Mouse (Mus musculus) ES-Bruce4 (cell line): ENCODE data around the gene Gm765. TPM values are rescaled to one million over a fixed set of nuclear protein-coding genes. Genes with fewer than 3 reads are reported as not detected.

ENCODE experiments used
- H3K27ac ChIP-seq: 2 replicates; pipeline ENCODE4 v1.5.1; 2012; ENCODE audit warnings: low read length, inconsistent platforms; ENCODE audit not compliant: insufficient read depth
- H3K27me3 ChIP-seq: 2 replicates; pipeline ENCODE4 v1.6.1; 2012; ENCODE audit warnings: mild to moderate bottlenecking, low read length, inconsistent platforms; ENCODE audit not compliant: control insufficient read depth, poor library complexity, insufficient read depth, severe bottlenecking
- H3K36me3 ChIP-seq: 2 replicates; pipeline ENCODE4 v1.6.1; 2012; ENCODE audit warnings: inconsistent platforms, mild to moderate bottlenecking, low read length, moderate library complexity; ENCODE audit not compliant: control insufficient read depth, poor library complexity, insufficient read depth, severe bottlenecking
- H3K4me1 ChIP-seq: one replicate; pipeline ENCODE4 v1.8.1; 2011; ENCODE audit warnings: low read length; ENCODE audit not compliant: control insufficient read depth, insufficient read depth
- H3K4me3 ChIP-seq: 2 replicates; pipeline ENCODE4 v1.5.1; 2011; ENCODE audit warnings: low read depth, mild to moderate bottlenecking, low read length
- H3K9ac ChIP-seq: 2 replicates; pipeline ENCODE4 v1.6.1; 2012; ENCODE audit warnings: low read depth, mild to moderate bottlenecking, inconsistent platforms; ENCODE audit not compliant: poor library complexity, severe bottlenecking
- H3K9me3 ChIP-seq: replicated peaks from 2 replicates; pipeline ENCODE4 v1.6.1; 2012; ENCODE audit warnings: mild to moderate bottlenecking, low read length, inconsistent platforms; ENCODE audit not compliant: control insufficient read depth, poor library complexity, insufficient read depth, severe bottlenecking
- CTCF ChIP-seq: IDR thresholded peaks from one replicate; pipeline ENCODE4 v1.8.1; 2011; ENCODE audit warnings: low read depth, low read length
- EP300 ChIP-seq: IDR thresholded peaks from 2 replicates; pipeline ENCODE4 v1.6.1; 2011; ENCODE audit warnings: low read depth, low read length; ENCODE audit not compliant: insufficient read depth
- POLR2A ChIP-seq: IDR thresholded peaks from one replicate; pipeline ENCODE4 v1.8.1; 2011; ENCODE audit warnings: low read length; ENCODE audit not compliant: insufficient read depth
- polyA plus RNA-seq: library from polyadenylated mRNA; stranded (reverse); fragments of >200 nt; gene quantifications from 2 replicates; pipeline ENCODE4 v1.2.4, GENCODE M21; 2011; ENCODE audit warnings: low read depth; ENCODE audit not compliant: missing spikeins, insufficient read depth, insufficient read length

Gene Gm765
- polyA plus RNA-seq: not detected in 2 replicates

DNA sequence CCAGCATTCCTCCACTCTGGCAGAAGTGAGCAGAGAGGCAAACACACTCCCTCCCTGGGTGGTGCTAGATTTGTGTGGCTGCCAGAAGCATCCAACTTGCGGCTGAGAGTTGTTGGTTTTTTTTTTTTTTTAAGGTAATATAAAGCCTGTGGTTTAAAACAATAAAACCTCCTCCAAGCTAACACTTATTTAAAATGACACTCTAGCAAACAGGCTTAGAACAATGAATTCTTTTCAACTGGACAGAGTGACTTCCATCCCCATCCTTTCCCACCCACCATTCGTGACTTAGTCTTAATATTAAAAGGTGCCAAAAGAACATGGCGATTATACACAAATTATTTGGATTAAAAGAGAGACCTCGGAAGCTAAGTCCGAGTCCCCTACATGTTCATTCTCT, at the start of gene Gm765:
TSS of gene Gm765 (minus strand) at position 101 of the 400 bp plus-strand sequence.
- H3K27me3 ChIP-seq: no peaks in the 10 kb centered on the region
- H3K4me3 ChIP-seq: no peak within 1 kb of the TSS
- no peak within 1 kb of the TSS for H3K9ac ChIP-seq
- no peaks in the 10 kb centered on the region for H3K4me1 ChIP-seq
- no peak within 1 kb of the TSS for H3K27ac ChIP-seq
- H3K9me3 ChIP-seq: no peaks in the 10 kb centered on the region
- H3K36me3 ChIP-seq: no peaks in the 10 kb centered on the region
- TF ChIP-seq EP300 (no peak), POLR2A (no peak), CTCF (no peak)

DNA sequence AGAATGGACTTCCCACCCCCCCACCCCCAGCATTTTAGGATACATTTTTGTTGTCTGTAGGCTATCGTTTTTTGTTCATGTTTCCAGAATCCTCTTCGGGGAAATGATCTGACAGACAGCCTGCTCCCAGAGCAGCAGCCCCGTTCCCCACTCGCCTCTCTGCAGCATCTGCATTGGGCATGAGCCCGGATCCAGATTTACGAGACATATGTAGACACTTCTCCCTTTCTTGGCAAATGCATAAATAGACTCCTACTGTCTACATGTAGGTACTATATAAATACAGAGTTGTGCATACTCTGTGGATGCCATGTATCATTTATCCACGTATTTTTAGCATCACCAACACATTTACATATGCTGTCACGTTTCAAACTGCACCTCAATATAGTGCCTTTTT, 42.9 kb upstream of the Gm765 start:
- no peak overlapping the region for H3K27ac ChIP-seq
- no peak for TF ChIP-seq POLR2A
- TF ChIP-seq EP300: no peak
- TF ChIP-seq CTCF: no peak
- no peak overlapping the region for H3K9ac ChIP-seq
- no peaks in the 10 kb centered on the region for H3K36me3 ChIP-seq
- no peaks in the 10 kb centered on the region for H3K4me1 ChIP-seq
- no peaks in the 10 kb centered on the region; the same call in 1 of the 2 replicates for H3K27me3 ChIP-seq
- no peaks in the 10 kb centered on the region for H3K9me3 ChIP-seq
- no peak overlapping the region for H3K4me3 ChIP-seq

DNA sequence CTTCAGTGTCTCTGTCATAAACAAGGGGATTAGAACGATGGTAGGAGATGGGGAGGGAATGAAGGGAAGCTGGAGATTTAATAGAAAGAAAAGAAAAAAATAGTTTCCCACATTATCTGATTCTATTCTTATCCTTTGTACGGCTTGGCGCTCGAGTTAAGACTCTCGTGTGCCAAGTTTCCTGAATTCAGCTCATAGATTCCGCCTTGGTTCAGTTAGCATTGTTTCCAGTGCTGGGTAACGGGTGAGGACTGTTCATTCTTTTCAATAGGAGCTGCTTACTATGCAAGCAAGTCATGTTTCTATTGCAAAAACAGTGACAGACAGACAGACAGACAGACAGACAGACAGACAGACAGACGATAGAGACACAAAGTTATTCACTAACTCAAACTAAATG, 41.9 kb upstream of the Gm765 start:
- Histone ChIP-seq H3K27ac (no peak overlapping the region), H3K27me3 (no peaks in the 10 kb centered on the region; the same call in 1 of the 2 replicates), H3K36me3 (no peaks in the 10 kb centered on the region), H3K9me3 (no peaks in the 10 kb centered on the region), H3K4me3 (no peak overlapping the region), H3K9ac (no peak overlapping the region), H3K4me1 (no peaks in the 10 kb centered on the region)
- TF ChIP-seq POLR2A (no peak), CTCF (no peak), EP300 (no peak)

DNA sequence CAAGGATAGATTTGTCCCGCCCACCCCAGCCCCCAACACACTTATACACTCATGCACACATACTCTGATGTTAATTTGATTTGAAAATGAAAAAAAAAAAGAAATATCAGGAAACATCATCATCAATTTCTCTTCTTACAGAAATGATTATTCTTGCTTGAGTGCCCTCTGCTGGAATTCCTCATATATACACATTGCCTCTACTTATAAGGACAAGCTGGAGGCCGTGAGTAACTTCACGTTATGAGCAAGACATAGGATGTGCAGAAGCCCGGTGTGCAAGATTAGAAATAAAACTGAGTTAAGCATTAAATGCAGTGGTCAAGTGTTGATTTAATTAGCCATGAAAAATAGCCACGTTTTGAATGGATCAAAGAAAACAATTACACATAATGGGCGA, 40.9 kb upstream of the Gm765 start:
- Histone ChIP-seq H3K9ac (no peak overlapping the region), H3K27me3 (no peaks in the 10 kb centered on the region; the same call in 1 of the 2 replicates), H3K27ac (no peak overlapping the region), H3K9me3 (no peaks in the 10 kb centered on the region), H3K36me3 (no peaks in the 10 kb centered on the region), H3K4me3 (no peak overlapping the region), H3K4me1 (no peaks in the 10 kb centered on the region)
- no peak for TF ChIP-seq POLR2A
- TF ChIP-seq CTCF: no peak
- no peak for TF ChIP-seq EP300

DNA sequence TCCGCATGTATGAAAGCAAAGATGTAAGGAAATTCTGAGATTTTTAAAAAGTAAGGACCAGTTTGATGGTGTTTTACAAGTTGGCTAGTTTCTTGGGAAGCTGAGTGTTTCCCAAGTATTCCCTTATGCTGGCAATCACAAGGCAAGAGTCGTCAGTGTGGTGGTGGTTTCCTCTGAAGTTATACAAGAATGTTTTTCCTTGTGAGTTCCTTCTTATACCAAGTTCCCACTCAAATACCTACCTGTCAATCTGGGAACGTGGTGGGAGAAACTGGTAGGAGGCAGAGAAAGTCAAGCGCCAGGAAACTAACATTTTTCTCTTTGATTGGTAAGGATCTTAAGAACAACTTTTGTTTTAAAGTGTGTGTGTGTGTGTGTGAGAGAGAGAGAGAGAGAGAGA, 23.6 kb upstream of the Gm765 start:
- H3K4me1 ChIP-seq: no peaks in the 10 kb centered on the region
- H3K36me3 ChIP-seq: no peaks in the 10 kb centered on the region
- no peak overlapping the region for H3K9ac ChIP-seq
- H3K4me3 ChIP-seq: no peak overlapping the region
- no peaks in the 10 kb centered on the region for H3K27me3 ChIP-seq
- H3K9me3 ChIP-seq: no peaks in the 10 kb centered on the region
- H3K27ac ChIP-seq: no peak overlapping the region
- no peak for TF ChIP-seq CTCF
- TF ChIP-seq EP300: no peak
- TF ChIP-seq POLR2A: no peak

DNA sequence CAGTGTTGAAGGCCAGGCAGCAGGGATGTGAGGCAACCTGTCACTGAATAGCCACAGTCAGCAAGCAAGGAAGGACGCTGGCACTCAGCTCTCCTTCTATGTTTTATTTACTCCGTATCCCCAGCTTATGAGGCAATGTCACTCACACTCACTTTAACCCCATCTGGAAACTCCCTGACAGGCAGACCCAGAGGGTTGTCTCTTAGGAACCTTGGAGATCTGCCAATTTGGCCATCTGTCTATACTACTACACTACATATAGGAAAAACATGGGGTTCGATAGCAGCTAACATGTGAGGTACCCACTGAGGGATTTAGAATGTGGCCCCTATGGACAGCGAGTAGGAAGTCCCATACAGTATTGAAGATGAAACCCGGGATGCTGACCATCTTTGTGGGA, 12.7 kb upstream of the Gm765 start:
- no peak overlapping the region for H3K27ac ChIP-seq
- H3K4me3 ChIP-seq: no peak overlapping the region
- H3K9ac ChIP-seq: no peak overlapping the region
- no peaks in the 10 kb centered on the region for H3K4me1 ChIP-seq
- no peak for TF ChIP-seq CTCF
- TF ChIP-seq POLR2A: no peak
- no peak for TF ChIP-seq EP300
- no peaks in the 10 kb centered on the region for H3K9me3 ChIP-seq
- H3K36me3 ChIP-seq: no peaks in the 10 kb centered on the region
- no peaks in the 10 kb centered on the region for H3K27me3 ChIP-seq

DNA sequence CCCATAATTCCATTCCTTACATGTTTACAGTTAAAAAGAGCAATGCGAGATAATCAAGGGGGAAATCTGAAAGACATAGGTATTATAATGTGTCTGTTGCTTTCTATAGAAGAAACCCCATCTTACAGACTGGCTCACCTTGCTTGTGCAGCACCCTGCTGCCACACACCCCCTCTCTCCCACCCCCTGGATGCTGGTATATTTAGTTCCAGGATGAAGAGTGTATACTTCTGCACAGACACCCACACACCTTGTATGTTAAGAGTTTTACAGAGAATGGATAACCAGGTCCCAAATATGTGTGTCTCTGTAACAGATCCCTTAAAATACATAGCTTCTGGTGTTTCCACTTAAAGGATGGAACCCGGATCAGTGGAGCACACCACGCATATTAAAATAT, 10.7 kb upstream of the Gm765 start:
- no peaks in the 10 kb centered on the region for H3K4me1 ChIP-seq
- H3K36me3 ChIP-seq: no peaks in the 10 kb centered on the region
- H3K27me3 ChIP-seq: no peaks in the 10 kb centered on the region
- no peak overlapping the region for H3K27ac ChIP-seq
- H3K4me3 ChIP-seq: no peak overlapping the region
- H3K9ac ChIP-seq: no peak overlapping the region
- no peaks in the 10 kb centered on the region for H3K9me3 ChIP-seq
- TF ChIP-seq CTCF: no peak
